Mouse (Mus musculus): ENCODE measurements around the gene Slc4a4.
A peak's percentile ranks its signal among the peaks of the same experiment; 100 is the strongest.

GRCm38 (mm10) chr5:88928201-88928916 is 41.7 kb downstream of the Slc4a4 start:
- TF ChIP-seq CTCF (IDR thresholded peaks at IDR 0.05; ENCODE audit: borderline replicate concordance, extremely low read depth, insufficient read depth, insufficient read length) (peak; percentile 78; the same call in 1 of the 2 replicates), POLR2A (IDR thresholded peaks at IDR 0.05; ENCODE audit: borderline replicate concordance, extremely low read depth, insufficient read depth, insufficient read length, poor library complexity, severe bottlenecking) (no peak)
